Mouse (Mus musculus) NIH3T3 (cell line): ENCODE data around the gene Tmem88b.

Source experiments
- DNase-seq: peaks from one replicate; pipeline ENCODE4 v3.0.0-alpha.2; 2012; ENCODE audit warnings: low read depth

The Tmem88b gene

GRCm38 (mm10) chr4:155785819-155786218, at the start of gene Tmem88b:
Gene Tmem88b, minus strand, starts transcription at chr4:155785874.
- no peak for DNase-seq

GRCm38 (mm10) chr4:155833836-155834235, 48.2 kb upstream of the Tmem88b start:
- peak; percentile 91 for DNase-seq

GRCm38 (mm10) chr4:155833234-155833633, 47.6 kb upstream of the Tmem88b start:
- no peak for DNase-seq

DNA sequence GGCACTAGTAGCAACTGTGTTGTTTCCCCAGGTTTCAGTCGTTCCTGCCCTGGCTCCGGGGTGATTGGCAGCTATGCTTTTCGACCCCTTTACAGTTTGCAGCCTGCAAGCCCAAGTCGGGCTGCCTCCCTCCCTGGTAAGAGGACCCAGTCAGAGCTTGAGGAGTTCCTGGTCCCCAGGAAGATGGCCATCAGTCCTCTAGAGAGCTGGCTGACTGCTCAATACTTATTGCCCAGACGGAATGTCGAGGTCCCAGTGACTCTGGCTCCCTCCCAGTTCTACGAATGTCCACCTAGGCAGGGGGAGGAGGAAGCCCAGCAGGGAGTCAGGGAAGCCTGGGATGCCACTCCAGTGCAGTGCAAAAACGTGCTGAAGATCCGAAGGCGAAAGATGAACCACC, 46.6 kb upstream of the Tmem88b start:
- DNase-seq: no peak

DNA sequence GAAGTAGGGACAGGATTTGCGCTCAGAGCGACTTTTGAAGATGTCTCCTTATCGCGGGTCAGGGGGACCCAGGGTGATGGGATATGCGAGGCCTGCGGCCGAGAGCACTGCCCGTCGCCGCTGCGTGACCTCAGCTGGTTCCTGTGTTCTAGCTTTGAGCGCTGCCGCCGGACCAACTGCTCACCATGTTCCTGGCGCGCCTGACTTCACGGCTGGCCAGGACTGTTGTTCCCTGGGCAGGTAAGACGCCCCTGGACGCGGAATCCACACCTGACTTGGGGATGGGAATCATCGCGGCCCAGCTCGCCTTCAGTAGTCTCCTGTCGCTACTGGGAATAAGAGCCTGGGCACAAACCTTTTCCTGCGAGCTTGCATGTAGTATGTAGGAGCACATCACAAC, 46.2 kb upstream of the Tmem88b start:
- peak; percentile 21 for DNase-seq

- DNase-seq: peak; percentile 95
These were observed 45.6 kb upstream of the Tmem88b start, which contains the start of gene Aurkaip1 for GRCm38 (mm10) chr4:155831205-155831766. Gene Aurkaip1, plus strand, starts transcription at chr4:155831272.

- DNase-seq: no peak
These were observed 44.9 kb upstream of the Tmem88b start for GRCm38 (mm10) chr4:155830596-155830995.

- DNase-seq: no peak
These were observed 44.2 kb upstream of the Tmem88b start for GRCm38 (mm10) chr4:155829866-155830265.

DNA sequence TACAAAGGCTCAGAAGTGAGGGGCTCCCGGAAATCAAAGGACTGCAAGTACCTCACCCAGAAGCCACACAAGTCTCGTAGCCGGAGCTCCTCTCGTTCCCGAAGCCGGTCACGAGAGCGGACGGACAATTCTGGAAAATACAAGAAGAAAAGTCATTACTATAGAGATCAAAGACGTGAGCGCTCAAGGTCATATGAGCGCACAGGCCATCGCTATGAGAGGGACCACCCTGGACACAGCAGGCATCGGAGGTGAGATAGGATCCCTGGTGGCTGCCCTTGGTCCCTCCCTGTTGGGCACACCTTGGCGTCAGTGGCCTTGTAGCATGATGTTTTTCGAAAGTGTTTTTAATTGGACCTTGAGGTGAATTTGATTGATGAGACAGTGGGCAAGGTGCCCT, 37.8 kb upstream of the Tmem88b start:
- no peak for DNase-seq

DNA sequence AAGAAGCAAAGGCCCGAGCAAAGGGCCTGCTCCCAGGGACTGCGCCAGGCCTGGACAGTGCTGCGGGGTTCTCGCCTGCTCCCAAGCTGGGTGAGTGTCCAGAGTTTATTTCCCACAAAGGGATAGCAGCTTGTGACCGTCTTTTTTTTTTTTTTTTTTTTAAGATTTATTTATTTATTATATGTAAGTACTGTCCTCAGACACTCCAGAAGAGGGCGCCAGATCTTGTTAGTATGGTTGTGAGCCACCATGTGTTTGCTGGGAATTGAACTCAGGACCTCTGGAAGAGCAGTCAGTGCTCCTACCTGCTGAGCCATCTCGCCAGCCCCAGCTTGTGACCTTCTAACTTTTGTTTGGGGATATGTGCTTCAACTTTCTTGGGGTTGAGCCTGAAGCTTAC, 35.4 kb upstream of the Tmem88b start:
- peak; percentile 60 for DNase-seq

- no peak for DNase-seq
These were observed 31.9 kb upstream of the Tmem88b start for GRCm38 (mm10) chr4:155817533-155817932.

- peak; percentile 66 for DNase-seq
These were observed 27.0 kb upstream of the Tmem88b start for GRCm38 (mm10) chr4:155812665-155813181.

DNA sequence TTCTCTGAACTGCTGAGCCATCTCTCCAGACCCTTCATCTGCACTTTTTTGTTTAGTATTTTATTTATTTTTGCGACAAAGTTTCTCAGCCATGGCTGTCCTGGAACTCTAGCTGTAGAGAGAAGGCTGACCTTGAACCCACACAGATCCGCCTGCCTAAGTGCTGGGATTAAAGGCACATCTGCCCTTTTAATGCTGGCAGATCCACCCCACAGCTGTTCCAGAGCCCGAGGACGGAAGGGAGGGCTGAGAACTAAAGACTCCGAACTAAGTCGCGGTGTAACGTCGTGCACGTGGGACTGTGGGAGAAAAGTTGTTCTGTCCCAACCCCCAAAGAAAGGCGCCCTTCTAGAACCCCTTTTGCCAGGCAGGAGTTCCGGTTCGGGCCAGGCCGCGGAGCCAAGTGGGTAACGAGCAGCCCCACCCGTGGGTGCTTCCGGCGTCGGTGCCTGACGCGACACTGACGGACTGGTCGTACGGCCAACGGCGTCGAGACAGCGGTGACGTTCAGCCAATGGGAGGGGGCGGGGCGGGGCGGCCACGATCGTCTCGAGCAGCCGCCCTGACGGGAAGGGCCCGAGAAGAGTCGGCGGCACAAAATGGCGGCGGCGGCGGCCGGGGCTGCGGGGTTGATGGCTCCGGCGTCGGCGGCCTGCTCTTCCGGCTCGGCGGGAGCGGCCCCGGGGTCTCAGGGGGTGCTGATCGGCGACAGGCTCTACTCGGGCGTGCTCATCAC, 26.4 kb upstream of the Tmem88b start, which contains the start of gene Ccnl2:
Ccnl2 (plus strand) TSS at position 561 of the 736 bp plus-strand sequence.
- peak; percentile 99 for DNase-seq

DNA sequence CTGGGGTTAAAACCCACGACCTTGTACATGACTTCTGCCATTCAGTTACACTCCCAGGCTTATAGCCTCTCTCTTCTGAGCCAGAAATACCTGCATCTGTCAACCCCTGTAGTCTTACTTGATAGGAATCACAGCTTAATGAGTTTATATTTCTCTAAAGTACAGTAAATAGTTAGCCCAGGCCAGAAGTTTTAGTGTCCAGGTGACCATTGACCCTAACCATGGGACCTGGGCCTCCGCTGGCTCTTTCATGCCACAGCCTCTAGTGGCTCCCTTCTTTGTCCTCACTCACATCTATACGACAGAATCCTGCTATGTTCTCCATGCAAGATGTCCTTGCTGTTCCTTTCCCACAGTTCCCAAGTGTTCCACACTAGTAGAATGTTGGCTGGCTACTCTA, 22.2 kb upstream of the Tmem88b start:
- DNase-seq: no peak

- DNase-seq: peak; percentile 96
These were observed 17.8 kb upstream of the Tmem88b start for GRCm38 (mm10) chr4:155803340-155804041.

- DNase-seq: peak; percentile 48
These were observed 17.2 kb upstream of the Tmem88b start, which contains the start of gene Mrpl20 for GRCm38 (mm10) chr4:155802741-155803339. Gene Mrpl20, plus strand, starts transcription at chr4:155802878.

DNA sequence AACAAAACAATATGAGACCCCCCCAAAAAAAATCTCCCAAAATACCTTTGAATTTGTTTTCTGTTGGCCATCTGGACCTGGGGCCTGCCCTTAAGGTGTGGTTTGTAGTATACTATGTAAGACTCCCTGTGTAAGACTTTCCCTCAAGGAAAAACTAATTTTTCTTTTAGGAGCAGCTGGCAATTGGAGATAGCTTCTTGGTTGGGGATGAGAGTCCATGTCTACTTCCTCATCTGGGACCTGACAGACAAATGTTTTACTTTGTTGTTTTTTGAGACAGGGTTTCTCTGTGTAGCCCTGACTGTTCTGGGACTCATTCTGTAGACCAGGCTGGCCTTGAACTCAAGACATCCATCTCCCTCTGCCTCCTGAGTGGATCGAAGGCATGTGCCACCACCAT, 16.4 kb upstream of the Tmem88b start:
- DNase-seq: no peak

DNA sequence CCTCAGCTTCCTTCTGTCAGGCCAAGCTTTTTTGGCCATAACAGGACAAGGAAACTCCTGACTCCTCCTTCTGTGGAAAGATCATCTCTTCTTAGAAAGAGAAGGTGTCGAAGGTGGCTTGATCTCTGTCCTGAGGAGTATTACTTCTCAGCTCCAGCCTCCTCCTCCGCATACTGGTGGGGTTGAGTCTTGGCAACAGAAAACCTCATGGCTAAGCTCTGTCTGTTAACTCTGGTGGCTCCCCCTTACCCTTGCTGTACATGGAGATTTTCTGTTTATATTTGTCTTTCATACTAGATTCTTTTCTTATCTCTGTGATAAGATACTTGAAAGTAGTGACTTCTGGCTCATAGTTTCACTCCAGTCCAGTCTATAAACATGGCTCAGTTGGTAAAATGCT, 8.1 kb upstream of the Tmem88b start:
- no peak for DNase-seq

DNA sequence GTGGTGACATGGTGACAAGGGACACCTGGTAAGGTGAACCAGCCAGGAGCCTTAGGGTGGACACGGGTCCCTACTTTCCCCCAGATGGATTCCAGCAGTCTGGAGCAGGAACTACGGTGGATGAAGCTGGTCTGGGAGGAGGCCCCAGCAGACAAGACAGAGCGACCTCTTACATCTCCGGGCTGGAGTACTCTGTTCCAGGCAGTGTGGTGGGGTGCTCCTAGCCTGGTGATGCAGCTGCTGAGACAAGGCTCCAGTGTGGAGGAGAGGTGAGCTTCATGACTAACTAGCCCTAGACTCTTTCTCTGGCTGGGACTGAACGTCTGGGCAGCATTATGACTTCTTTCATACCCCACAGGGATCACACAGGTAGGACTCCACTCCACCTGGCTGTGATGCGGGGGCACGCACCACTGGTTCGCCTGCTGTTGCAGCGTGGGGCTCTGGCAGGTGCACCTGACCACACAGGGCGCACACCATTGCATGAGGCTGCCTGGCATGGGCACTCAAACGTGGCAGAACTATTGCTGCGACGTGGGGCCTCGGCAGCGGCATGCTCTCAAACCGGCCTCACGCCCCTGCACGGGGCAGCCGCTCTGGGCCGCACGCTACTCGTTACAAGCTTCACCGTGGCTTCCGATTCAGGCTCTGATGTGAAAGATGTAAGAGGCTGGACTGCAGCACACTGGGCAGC, 5.7 kb upstream of the Tmem88b start:
- DNase-seq: no peak

DNA sequence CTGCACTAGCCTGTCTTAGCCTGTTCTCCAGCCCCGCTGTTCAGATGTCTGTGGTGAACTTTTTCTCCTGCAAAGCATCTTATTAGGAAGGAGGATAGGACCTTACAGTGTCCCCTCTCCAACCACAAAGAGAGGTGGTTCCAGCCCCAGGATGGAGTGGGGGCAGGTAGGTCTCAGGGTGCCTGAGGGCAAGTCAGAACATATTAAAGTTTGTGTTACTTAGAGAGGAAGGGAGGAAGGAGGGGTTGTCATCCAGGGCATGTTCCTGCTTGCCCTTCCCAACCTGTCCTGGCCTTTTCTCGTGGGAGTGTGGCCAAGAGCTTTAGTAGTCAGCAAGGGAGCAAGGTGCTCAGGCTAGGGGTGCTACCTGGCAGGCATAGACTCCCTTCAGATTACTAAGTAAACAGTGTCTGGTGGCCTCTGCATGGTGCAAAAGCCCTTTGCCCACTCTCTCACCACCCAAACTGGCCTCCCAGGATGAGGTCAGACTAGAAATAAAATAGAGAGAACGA, 5.0 kb upstream of the Tmem88b start:
- no peak for DNase-seq

GRCm38 (mm10) chr4:155790021-155790489, 4.4 kb upstream of the Tmem88b start, which contains the start of gene Ankrd65:
Gene Ankrd65, plus strand, starts transcription at chr4:155790439.
- DNase-seq: no peak
